Mouse (Mus musculus) embryonic fibroblast, embryonic 13.5 days (primary cell): ENCODE data around the gene Speg.

Experiments
- CTCF ChIP-seq: IDR thresholded peaks from 2 replicates; pipeline ENCODE4 v1.5.1; 2011; ENCODE audit warnings: mild to moderate bottlenecking, control low read depth, low read length, moderate library complexity, borderline replicate concordance; ENCODE audit not compliant: insufficient read depth
- POLR2A ChIP-seq: IDR thresholded peaks from 2 replicates; pipeline ENCODE4 v1.6.1; 2011; ENCODE audit warnings: low read depth, mild to moderate bottlenecking, control low read depth, low read length, moderate library complexity

GRCm38 (mm10) chr1:75400493-75401115 lies 25.5 kb downstream of the Speg start:
- TF ChIP-seq POLR2A = no peak
- TF ChIP-seq CTCF = no peak
